8 mouse cellular contexts compared by ENCODE assay signal in the genomic region with DNA sequence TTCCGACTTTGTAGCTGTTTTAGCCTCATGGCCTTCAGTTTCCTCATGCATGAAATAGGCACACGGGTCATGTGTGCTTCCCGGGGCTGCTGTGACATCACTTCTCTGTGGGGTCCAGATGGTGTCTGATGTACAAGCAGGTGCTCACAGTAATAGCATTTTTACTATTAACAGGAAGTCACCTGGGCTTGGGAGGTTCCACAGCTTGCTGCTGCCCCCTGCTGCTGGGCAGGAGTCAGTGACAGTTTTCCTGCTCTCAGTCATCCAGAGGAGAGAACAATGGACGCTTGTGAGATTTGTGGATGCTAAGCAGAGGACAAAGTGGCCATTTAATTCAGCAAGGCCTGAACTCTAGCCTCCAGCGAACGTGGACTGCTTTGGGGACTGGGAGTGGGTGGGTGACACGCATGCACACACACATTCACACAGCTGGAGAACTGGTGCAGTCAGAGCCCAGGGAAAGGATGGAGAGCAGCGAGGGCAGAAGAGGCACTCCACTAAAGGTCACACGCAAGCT. TPM values are rescaled to one million over a fixed set of nuclear protein-coding genes. Genes with fewer than 3 reads are reported as not detected.
A peak's percentile ranks its signal among the peaks of the same experiment; 100 is the strongest.
DNase-seq lines count a peak whose midpoint lies in the region; ATAC-seq lines count a peak whose summit lies in the region.

No protein-coding gene starts in this region.

- no peaks in the 10 kb centered on the region for H3K4me1 ChIP-seq in intestine, embryonic 15.5 days (replicated peaks)

- ATAC-seq in frontal cortex, adult (ENCODE audit: low TSS enrichment), result peak; percentile 64
- ATAC-seq in intestine, embryonic 15.5 days, result peak; percentile 64

- H3K9ac ChIP-seq in intestine, embryonic 15.5 days, result no peak overlapping the region

- H3K9me3 ChIP-seq in intestine, embryonic 15.5 days, result no peaks in the 10 kb centered on the region

- intact Hi-C loops in left cerebral cortex, postnatal 10 days (cut with DNase I), result loop anchor here (5.0 kb wide), 1 partner anchor 167 kb away; no protein-coding TSS in a partner anchor

- no peak overlapping the region for H3K27ac ChIP-seq in intestine, embryonic 15.5 days

- H3K36me3 ChIP-seq in intestine, embryonic 15.5 days, result peaks cover 37% of the 10 kb centered on the region

- 51% methylated on average over 9 of the region's 9 CpGs for WGBS in intestine, embryonic 15.5 days

- no peak overlapping the region for H3K4me2 ChIP-seq in intestine, embryonic 15.5 days (replicated peaks)

- no peak overlapping the region for H3K4me3 ChIP-seq in intestine, embryonic 15.5 days (replicated peaks)

- H3K27me3 ChIP-seq in intestine, embryonic 15.5 days (replicated peaks), result no peaks in the 10 kb centered on the region

- peak; percentile 59 to 85 for DNase-seq in adrenal gland, adult (ENCODE audit: inconsistent age in 2 of 2, low spot score in 1 of 2)
- no peak for DNase-seq in adrenal gland, postnatal 4 days (ENCODE audit: low spot score in 2 of 2)
- DNase-seq in cerebellum, adult 8-10 months, result peak; percentile 76
- DNase-seq in left cerebral cortex, postnatal 10 days (ENCODE audit: extremely low spot score in 1 of 2, low spot score in 2 of 2), result peak; percentile 57 to 79
- DNase-seq in mesoderm, embryonic 11.5 days (ENCODE audit: low read depth, low spot score), result peak; percentile 80
- peak; percentile 74 for DNase-seq in right cerebral cortex, postnatal 4 days

RNA-seq across cellular contexts. Expression of a gene that starts 35.7 kb away (rescaled TPM):
- total RNA-seq in adrenal gland, postnatal 4 days (2021), result under 1 TPM; 0.76 TPM
- polyA plus RNA-seq in intestine, embryonic 15.5 days (2015; fragmentation: Nextera tagmentation; extraction: Ambion mirVana), result 0.32 and 0.52 TPM in 2 replicates
- 1 to 10 TPM in 1 of 2 experiments, under 1 TPM in 1; 0.90 to 1.0 TPM for total RNA-seq in left cerebral cortex, postnatal 10 days (2021)

Comparison
In these comparisons a context has a peak if more than half of its experiments do, and no peak if none do; other contexts are left out.
1. DNase-seq: peak in adrenal gland, adult (2 of 2), cerebellum, adult 8-10 months (single experiment), left cerebral cortex, postnatal 10 days (2 of 2), mesoderm, embryonic 11.5 days (single experiment) and right cerebral cortex, postnatal 4 days (single experiment); none in adrenal gland, postnatal 4 days (0 of 2).